Mouse (Mus musculus) liver, embryonic 11.5 days (tissue): Measurements from ENCODE around the gene Sv2a. TPM values are rescaled to one million over a fixed set of nuclear protein-coding genes. Genes with fewer than 3 reads are reported as not detected.
"Not testable (repeated sequence)": the region's sequence is repeated elsewhere in the genome, so short reads cannot be mapped to it uniquely, and the experiment has no call there.

ENCODE experiments used
- ATAC-seq: fragments of 200-750 bp; cut with Nextera tagmentation; replicated peaks from 2 replicates; pipeline ENCODE4 v1.8.0; 2017; ENCODE audit warnings: moderate number of reproducible peaks, mild to moderate bottlenecking, moderate TSS enrichment, moderate library complexity; ENCODE audit not compliant: low FRiP score
- DNase-seq: peaks from one replicate; pipeline ENCODE4 v3.0.0-alpha.2; 2017; ENCODE audit warnings: low spot score
- H3K27ac ChIP-seq: fragments of 300-500 bp; sonication (generic); 2 replicates; pipeline ENCODE4 v1.5.1; 2014; ENCODE audit warnings: mild to moderate bottlenecking, low read depth, low read length, control low read depth
- H3K27me3 ChIP-seq: fragments of 300-500 bp; sonication (generic); replicated peaks from 2 replicates; pipeline ENCODE4 v1.6.1; 2014; ENCODE audit warnings: low read length, mixed read lengths; ENCODE audit not compliant: control insufficient read depth, insufficient read depth
- H3K36me3 ChIP-seq: fragments of 300-500 bp; sonication (generic); 2 replicates; pipeline ENCODE4 v1.6.1; 2014; ENCODE audit warnings: mild to moderate bottlenecking, low read length, moderate library complexity, mixed read lengths; ENCODE audit not compliant: control insufficient read depth, insufficient read depth
- H3K4me1 ChIP-seq: fragments of 300-500 bp; sonication (generic); replicated peaks from 2 replicates; pipeline ENCODE4 v1.6.1; 2014; ENCODE audit warnings: low read length, mixed read lengths; ENCODE audit not compliant: control insufficient read depth, insufficient read depth
- H3K4me2 ChIP-seq: fragments of 300-500 bp; sonication (generic); 2 replicates; pipeline ENCODE4 v1.6.1; 2014; ENCODE audit warnings: mild to moderate bottlenecking, control low read depth, moderate library complexity
- H3K4me3 ChIP-seq: fragments of 300-500 bp; sonication (generic); 2 replicates; pipeline ENCODE4 v1.5.1; 2014; ENCODE audit warnings: low read depth, low read length, control low read depth
- H3K9ac ChIP-seq: fragments of 300-500 bp; sonication (generic); 2 replicates; pipeline ENCODE4 v1.6.1; 2014; ENCODE audit warnings: low read depth, low read length, control low read depth
- H3K9me3 ChIP-seq: fragments of 300-500 bp; sonication (generic); 2 replicates; pipeline ENCODE4 v1.6.1; 2016; ENCODE audit warnings: low read length, inconsistent platforms, mixed read lengths; ENCODE audit not compliant: control insufficient read depth
- WGBS: fragments of 180-500 bp; shearing (Covaris S2); extraction: QIAGEN DNeasy Blood & Tissue Kit; methylation state at CpG from one replicate; pipeline ENCODE4 v1.1.7; 2014; 5-methylcytosine and 5-hydroxymethylcytosine counted together
- microRNA-seq: library from miRNA; unstranded; fragments of <30 nt; microRNA quantifications from one replicate; pipeline ENCODE4, GENCODE M21; 2017; ENCODE audit warnings: borderline number of aligned reads
- polyA plus RNA-seq: library from polyadenylated mRNA; unstranded; fragments of >200 nt; fragmentation: Nextera tagmentation; extraction: Ambion mirVana; gene quantifications from 2 replicates; pipeline ENCODE4 v1.2.1, GENCODE M21; 2014

The Sv2a gene
- polyA plus RNA-seq, 1 experiment from 2014 or later = 4.3 TPM

DNA sequence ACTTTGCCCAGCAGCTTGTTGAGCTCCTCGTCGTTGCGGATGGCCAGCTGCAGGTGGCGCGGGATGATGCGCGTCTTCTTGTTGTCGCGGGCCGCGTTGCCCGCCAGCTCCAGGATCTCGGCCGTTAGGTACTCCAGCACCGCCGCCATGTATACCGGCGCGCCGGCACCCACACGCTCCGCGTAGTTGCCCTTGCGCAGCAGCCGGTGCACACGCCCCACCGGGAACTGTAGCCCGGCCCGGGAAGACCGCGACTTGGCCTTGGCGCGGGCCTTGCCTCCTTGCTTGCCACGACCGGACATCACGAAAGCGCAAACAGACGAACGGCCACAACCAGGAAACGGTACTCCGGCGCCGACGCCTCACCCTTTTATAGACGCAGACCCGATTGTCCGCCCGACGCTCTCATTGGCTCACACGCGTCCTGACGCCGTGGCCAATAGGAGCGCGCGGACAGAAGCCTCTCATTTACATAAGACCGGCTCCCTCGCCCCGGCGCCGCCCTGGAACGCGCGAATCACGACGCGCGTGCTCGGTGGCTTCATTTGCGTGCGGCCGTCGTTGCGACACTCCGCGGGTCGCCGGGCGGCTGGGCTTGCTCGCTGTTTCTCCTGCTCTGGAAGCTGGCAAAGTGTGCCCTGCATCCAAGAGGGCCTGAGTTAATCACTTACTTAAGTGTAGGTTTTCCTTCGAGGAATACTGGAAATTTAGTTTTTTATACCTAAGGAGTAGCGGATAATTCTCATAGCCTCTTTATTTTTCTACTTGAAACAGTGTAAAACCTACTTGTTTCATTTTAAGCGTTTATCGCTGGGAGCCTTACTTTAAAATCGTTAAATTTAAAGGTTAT, 59.2 kb downstream of the Sv2a start, which contains the start of gene Hist2h2aa2:
TSS of gene Hist2h2aa2 (minus strand) at position 328 of the 850 bp plus-strand sequence.
- Histone ChIP-seq H3K4me3 (0 out of 2 replicates have a peak within 1 kb of the TSS, but pooled peaks have one; percentile 12), H3K4me1 (peaks cover 20% of the 10 kb centered on the region), H3K9ac (peak within 1 kb of the TSS; percentile 17; the same call in 1 of the 2 replicates), H3K27ac (peak within 1 kb of the TSS; percentile 76), H3K4me2 (peak within 1 kb of the TSS; percentile 48)
- not testable (repeated sequence) for H3K36me3 ChIP-seq, H3K27me3 ChIP-seq, H3K9me3 ChIP-seq, DNase-seq
- 5% methylated on average over 24 of the region's 85 CpGs for WGBS
- peak; percentile 66 for ATAC-seq

DNA sequence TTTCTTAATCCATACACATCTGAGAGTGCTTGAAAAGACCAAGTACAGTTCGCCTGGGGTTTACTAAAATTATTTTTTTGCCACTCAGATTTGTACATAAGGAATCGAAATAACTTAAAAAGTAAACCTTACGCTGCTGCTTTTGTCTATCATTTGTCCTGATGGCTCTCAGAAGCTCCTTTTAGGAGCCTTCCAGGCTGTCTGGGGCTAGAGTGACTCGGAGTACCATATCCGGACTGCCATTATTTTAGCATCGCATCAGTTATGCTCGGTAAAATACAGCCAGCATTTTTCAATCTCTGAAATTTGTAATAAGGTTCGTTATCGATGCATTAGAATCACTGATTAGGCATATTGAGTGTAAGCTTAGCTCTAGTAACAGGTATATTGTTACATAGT, 59.8 kb downstream of the Sv2a start:
- Histone ChIP-seq H3K27ac (peak overlapping the region; percentile 76), H3K9me3 (no peaks in the 10 kb centered on the region), H3K9ac (peak overlapping the region; percentile 17; the same call in 1 of the 2 replicates), H3K36me3 (no peaks in the 10 kb centered on the region), H3K4me1 (peaks cover 20% of the 10 kb centered on the region), H3K4me2 (peak overlapping the region; percentile 48), H3K4me3 (0 out of 2 replicates have a peak overlapping the region, but pooled peaks have one; percentile 12), H3K27me3 (no peaks in the 10 kb centered on the region)
- ATAC-seq = no peak
- 83% methylated on average over 9 of the region's 9 CpGs for WGBS
- no peak for DNase-seq

DNA sequence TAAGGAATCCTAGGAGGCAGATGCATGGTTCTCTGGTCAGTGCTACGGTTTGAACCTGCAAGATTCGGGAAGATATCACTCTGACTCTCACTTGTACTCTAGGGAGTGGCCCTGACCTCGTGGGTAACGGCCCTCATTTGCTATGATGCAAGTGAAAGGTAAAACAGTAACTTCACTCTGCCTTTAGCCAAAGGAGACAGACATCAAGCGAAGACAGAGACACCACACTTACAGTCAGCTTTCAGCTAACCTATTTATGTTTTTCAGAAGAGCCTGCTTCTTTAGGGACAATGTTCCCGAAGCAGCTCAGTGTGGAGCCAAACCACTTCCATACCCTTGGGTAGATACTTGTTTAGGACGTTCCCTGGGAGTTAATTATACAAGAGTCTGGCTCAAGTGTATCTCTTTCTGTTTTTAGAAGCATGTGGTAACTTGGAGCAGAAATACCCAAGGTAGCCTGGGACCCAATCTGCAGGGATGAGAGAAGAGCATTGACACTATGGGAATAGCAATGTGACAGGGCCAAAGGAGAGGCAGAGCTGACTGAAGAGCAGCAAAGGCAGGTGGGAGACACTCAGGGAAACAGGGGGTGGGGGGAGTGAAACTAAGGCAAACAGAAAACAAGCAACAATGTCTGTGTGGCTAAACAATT, 63.1 kb downstream of the Sv2a start:
- H3K4me1 ChIP-seq = peaks cover 25% of the 10 kb centered on the region
- WGBS = 68% methylated on average over 7 of the region's 7 CpGs
- peak overlapping the region; percentile 100 for H3K27ac ChIP-seq
- no peak for DNase-seq
- peak overlapping the region; percentile 95 for H3K9ac ChIP-seq
- H3K4me3 ChIP-seq = peak overlapping the region; percentile 58; the same call in 1 of the 2 replicates
- no peak for ATAC-seq
- no peaks in the 10 kb centered on the region for H3K36me3 ChIP-seq
- no peaks in the 10 kb centered on the region for H3K27me3 ChIP-seq
- H3K4me2 ChIP-seq = peak overlapping the region; percentile 76
- no peaks in the 10 kb centered on the region for H3K9me3 ChIP-seq

Small RNA genes within 50 kb of the gene (microRNA-seq; reads per million reads assigned to microRNA genes)
- gene Gm44492 (not detected), gene Gm47311 (not detected)

Other genes with a start within 250 kb of the Sv2a start
- gene Plekho1, start 185.2 kb upstream of the Sv2a start, polyA plus RNA-seq = 21.6 and 22.9 TPM in 2 replicates
- gene Vps45, start 122.7 kb upstream of the Sv2a start, polyA plus RNA-seq = 17.4 and 18.5 TPM in 2 replicates
- 7.1 and 7.9 TPM in 2 replicates for gene Otud7b, start 76.6 kb upstream of the Sv2a start, polyA plus RNA-seq
- 6.8 and 8.8 TPM in 2 replicates for gene Mtmr11, start 19.1 kb upstream of the Sv2a start, polyA plus RNA-seq
- 220 and 243 TPM in 2 replicates for gene Sf3b4, start 8.8 kb upstream of the Sv2a start, polyA plus RNA-seq
- 93.8 and 98.8 TPM in 2 replicates for gene Bola1, start 38.6 kb downstream of the Sv2a start, polyA plus RNA-seq
- 0.92 TPM in 1 of 2 replicates, not detected in the other for gene Hist2h2ab, start 38.7 kb downstream of the Sv2a start, polyA plus RNA-seq
- 13.7 and 14.7 TPM in 2 replicates for gene Hist2h2ac, start 39.7 kb downstream of the Sv2a start, polyA plus RNA-seq
- gene Hist2h2be, start 40.0 kb downstream of the Sv2a start, polyA plus RNA-seq = 7.7 and 7.9 TPM in 2 replicates
- 5.8 and 8.0 TPM in 2 replicates for gene Hist2h3c2, start 58.0 kb downstream of the Sv2a start, polyA plus RNA-seq
- gene Hist2h2aa2, start 59.1 kb downstream of the Sv2a start, polyA plus RNA-seq = 27.8 and 34.5 TPM in 2 replicates
- gene Hist2h2aa1, start 64.3 kb downstream of the Sv2a start, polyA plus RNA-seq = 12.1 and 12.7 TPM in 2 replicates
- gene Hist2h3c1, start 65.5 kb downstream of the Sv2a start, polyA plus RNA-seq = 0.93 and 1.5 TPM in 2 replicates
- gene Hist2h4, start 82.2 kb downstream of the Sv2a start, polyA plus RNA-seq = 3.5 and 5.0 TPM in 2 replicates
- gene Hist2h3b, start 87.5 kb downstream of the Sv2a start, polyA plus RNA-seq = 45.6 and 60.2 TPM in 2 replicates
- 15.1 and 18.9 TPM in 2 replicates for gene Hist2h2bb, start 88.6 kb downstream of the Sv2a start, polyA plus RNA-seq
- gene Fcgr1, start 112.8 kb downstream of the Sv2a start, polyA plus RNA-seq = 4.1 TPM in 2 replicates